Mouse (Mus musculus): ENCODE measurements around the gene Lnx2.

The Lnx2 gene

DNA sequence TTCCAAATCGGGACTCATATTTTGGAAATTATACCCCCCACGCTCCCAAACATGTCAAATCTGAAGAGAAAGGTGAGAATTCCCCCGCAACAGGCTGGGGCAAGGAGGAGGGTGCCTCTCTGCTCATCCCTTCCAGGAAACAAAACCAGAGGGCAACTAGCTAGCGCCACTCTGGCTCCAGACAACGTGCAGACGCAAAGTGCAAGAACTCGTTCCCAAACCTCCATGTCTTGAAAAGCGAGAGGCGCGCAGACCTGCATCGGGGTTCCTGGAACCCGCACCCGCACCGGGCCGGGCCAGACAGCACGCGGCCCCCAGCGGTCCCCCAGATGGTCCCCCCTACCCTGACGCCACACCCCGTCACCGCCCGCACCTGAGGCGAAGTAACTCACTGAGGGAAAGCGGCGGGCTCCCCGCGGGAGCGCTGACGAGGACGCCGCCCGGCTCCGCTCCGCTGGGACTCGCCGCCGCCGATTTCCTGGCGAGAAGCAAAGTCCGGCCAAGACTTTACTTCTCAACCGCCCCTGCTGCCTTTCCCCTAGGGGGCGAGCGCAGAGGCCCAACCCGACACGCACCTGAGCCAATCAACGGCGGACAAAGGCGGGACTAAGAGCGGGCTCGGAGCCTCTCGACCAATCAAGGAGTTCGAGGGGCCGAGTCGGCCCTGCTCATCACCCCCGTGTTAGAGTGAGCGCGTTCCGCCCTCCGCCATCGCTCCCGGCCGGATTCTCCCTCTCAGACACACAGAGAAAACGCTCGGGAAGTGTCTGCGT lies at the start of gene Lnx2:
Gene Lnx2 (minus strand): TSS at position 561 of the 773 bp plus-strand sequence.
- peak; percentile 96 for DNase-seq (ENCODE audit: low read depth)

DNA sequence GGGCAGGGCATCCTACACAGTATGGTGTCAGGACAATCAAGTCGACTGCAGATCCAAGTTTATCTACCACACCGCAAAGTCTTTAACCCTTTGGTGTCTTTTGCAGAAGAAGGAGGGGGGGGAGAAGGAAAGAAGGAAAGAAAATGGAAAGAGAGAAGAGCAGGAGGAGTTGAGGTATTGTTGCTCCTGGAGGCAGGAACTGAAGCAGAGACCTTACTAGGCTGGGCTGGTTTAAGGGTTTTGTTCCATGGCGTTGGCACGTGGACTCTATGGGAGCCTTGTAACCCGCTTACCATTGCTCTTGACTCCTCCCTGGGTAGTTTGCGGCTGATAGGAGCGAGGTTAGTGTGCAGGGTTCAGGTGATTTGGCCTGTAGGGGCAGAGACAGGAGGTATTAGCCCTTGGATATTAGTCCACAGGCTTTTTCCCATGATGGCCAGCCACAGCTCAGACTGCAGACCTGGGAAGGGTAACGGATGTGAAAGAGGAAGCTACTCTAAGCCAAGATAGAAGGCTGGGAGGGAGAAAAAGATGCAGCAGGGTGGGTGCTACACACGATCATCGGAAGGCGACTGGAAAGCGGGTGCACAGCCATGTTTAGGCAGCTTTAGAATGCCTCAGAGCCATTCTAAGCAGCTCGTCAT lies 49.3 kb upstream of the Lnx2 start:
- no peak for DNase-seq (ENCODE audit: low read depth)

DNA sequence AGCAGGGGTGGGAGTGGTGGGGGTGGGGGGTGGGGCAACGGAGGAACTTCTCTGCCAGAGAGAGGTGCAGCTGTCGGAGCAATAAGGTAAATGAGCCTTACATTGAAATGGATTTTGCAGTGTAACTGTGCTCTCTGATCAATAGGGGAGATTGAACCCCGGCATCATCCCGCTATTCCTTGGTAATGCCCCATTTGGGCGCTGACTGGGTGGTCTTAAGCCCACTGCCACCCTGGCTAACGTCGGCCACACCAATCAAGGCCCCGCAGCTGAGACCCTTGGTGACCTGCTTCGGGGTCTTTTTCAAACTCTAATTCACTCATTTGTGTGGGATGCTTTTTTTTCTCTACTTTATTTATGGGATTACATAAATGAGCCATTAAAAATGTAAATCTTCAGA lies 48.4 kb upstream of the Lnx2 start:
- no peak for DNase-seq (ENCODE audit: low read depth)

DNA sequence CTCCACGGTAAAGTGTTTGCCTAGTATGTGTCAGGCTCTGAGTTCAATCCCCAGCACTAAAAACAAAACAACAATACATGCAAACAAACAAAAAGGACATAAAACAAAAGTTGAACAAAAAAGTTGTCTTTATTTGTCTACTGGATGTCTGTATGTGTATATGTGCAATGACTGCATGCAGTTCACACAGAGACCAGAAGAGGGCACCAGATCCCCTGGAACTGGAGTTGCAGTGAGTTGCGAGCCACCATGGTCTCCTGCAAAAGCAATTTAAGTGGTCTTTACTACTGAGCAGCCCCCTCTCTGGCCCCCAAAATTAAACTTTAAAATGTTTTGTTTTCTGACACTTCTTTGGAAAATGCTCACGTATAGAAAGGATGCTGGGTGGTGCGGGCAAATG lies 44.8 kb upstream of the Lnx2 start:
- DNase-seq (ENCODE audit: low read depth): no peak

DNA sequence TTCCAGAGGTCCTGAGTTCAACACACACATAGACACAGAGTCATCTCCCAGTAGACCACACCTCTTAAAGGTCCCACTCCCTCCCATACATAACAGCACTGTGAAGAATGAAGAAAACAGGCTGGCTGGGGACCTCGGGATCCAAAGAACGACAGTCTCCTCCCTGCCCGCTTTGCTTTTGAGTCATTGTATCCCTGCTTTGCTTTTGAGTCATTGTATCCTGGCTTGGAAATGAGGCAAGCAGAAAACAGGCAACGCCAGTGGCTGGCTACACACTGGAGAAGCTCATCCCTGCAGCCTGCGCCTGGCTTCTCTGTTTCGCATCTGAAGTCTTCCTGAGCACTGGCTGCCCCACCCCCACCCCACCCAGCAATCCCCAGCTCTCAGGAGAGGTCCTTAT lies 40.6 kb upstream of the Lnx2 start:
- no peak for DNase-seq (ENCODE audit: low read depth)

DNA sequence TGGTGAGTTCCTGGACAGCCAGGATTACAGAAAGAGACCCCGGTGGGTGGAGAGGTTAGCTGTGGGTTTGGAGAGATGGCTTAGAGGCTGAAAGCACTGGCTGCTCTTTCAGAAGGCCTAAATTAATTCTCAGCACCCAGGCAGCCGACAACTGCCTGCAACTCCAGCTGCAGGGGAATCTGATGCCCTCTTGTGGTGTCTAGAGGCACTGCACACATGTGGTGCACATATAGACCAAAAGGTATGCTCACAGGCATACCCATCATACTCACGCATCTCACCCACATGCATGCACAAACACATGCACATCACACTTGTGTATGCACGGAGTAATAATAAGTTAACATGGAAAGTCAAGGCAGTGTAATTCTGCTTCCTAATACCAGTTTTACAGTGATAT lies 39.2 kb upstream of the Lnx2 start:
- DNase-seq (ENCODE audit: low read depth): no peak

DNA sequence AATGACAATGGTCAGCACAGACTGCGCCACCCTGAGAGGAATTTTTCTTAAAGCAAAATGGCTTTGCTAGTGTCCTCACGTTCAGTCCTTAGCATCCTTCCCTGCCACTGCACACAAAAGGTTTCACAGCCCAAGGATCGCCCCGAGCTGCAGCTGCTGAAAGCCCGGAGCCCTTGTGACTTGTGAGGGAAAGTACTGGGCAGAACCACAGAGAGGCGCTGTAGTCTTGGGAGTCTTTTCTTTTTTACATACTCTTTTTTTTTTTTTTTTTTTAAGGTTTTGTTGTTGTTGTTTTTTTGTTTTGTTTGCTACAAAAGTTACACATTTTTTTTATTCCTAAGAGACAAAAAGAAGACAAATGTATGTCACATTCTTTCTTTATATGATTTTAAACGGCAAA lies 38.4 kb upstream of the Lnx2 start:
- DNase-seq (ENCODE audit: low read depth): no peak

DNA sequence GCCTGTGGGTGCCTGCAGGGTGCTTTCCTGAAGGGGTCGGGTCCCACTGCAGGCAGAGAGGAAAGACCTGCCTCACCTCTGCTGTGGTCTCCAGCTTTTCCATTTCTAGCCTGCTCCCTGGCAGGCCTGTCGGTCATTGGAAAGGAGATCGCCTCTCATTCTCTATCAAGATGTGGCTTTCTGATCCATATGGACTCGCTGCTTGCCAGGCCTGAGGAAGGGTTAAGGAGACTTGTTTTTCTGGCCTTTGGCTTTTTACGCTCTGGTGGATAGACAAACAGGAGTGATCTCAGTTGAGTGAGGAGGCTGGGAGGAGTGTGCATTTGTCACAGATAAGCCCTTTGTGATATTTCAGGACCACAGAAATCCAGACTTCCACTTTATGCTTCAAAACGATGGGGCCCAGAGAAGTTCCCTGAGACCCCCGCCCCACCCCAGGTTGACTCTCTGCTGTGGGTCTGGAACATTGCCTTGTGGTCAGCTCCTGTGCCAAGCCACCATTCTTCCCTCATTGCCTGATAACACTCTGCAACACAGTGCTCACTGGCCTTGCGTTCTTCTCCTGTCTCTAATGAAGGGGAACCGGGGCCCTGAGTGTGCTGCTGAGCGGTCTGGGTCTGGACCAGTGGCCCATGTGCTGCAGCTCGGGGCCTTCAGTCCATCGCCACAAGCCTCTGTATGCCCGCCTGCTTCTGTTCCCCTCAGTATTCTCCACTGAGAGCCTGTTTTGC lies 32.6 kb upstream of the Lnx2 start:
- no peak for DNase-seq (ENCODE audit: low read depth)

DNA sequence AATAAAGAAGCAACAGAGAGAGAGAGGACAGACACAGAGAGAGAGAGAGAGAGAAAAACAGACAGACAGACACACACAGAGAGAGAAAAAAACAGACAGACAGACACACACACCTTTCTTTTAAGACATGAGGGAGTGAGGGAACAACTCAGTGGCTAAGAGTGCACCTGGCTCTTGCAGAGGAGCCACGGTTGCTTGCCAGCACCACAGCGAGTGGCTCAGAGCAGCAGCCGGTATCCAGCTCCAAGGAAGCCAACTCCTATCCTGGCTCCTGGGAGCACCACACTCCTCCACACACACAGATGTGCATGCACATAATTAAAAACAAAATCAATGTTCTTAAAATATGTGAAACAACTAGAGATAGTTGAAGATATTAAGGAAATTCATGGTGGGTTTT lies 30.9 kb upstream of the Lnx2 start:
- DNase-seq (ENCODE audit: low read depth): no peak

DNA sequence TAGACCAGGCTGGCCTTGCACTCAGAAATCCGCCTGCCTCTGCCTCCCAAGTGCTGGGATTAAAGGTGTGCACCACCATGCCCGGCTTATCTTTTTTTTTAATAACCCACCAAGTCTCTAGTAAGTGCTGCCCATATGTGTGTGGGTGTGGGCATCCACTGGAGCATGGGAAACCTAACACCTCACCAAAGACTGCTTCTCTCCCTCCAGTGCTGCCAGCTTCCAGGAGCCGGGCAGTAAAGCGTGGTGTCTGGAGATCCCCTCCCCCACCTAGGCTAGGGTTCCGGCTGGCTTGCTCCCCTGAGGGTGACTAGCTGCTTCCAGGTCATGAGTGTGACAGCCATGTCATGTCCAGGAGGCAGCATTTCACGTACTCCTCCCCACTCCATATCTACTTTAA lies 25.9 kb upstream of the Lnx2 start:
- no peak for DNase-seq (ENCODE audit: low read depth)

DNA sequence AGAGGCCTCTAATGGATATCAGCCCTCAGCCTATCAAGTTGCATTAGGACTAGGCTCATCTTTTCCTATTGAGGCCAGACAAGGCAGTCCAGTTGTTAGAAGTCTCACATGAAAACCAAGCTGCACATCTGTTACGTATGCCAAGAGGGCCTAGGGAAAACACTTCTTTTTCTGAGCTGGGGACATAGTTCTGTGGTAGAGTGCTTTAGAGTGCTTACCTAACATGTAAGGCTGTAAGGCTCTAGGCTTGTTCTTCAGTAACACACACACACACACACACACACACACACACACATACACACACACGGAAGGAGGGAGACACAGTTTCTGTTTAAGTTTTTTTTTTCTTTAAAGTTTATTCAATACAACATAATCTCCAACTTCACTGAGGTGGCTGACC lies 23.8 kb upstream of the Lnx2 start:
- no peak for DNase-seq (ENCODE audit: low read depth)

DNA sequence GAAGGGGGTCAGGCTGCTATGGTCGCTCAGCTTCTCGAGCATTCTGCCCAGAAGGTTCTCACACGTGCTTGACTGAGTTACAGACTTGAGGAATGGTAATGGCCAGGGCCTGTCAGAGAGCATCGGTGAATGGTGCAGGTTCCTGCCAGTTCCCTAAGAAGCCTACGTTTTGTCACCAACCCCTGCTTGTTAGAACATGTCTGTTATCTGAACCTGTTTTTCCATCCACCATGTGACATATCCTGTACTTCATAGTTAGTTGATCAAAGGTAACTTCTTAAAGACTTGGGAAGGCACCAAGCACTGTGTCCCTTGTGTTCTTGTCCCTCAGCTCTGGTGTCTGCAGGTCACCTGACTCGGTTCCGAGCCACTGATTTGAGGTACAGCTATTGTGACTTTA lies 22.3 kb upstream of the Lnx2 start:
- DNase-seq (ENCODE audit: low read depth): no peak

DNA sequence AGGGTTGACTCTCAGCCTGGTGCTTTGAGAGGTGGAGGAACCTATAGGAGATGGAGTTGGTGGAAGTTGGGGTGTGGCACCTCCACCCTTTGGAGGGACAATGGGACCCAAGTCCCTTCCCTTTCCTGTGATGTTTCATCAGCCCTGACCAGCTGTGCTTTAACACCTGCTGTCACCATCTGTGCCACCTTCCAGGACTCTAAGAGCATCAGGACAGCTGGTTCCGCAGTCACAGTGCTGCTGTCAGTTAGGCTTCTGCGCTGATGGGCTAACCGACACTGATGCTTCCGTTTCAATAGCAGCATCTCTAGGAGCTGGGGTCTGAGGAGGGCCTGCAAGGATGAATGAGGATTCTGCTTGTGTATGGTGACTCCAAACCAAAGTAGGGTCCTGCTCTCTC lies 20.2 kb upstream of the Lnx2 start:
- DNase-seq (ENCODE audit: low read depth): no peak

DNA sequence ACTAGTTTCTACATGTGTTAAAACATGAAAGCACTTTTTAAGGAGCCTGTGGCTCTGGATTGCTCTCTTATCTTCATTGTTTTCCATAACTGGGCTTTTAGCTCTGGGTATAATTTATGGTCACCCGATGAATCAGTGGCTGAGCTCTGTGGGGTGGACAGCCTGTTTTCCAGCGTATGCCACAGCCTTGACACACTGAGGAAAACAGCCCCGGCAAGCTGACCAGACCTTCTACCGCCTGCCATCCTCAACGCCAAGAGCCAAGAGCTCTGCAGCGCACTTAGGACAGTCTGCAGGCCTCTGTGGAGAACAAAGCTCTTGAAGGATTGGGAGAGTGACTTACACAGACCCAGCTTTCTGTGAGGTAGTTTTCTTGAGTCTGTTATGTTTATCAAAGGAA lies 17.9 kb upstream of the Lnx2 start:
- DNase-seq (ENCODE audit: low read depth): no peak

DNA sequence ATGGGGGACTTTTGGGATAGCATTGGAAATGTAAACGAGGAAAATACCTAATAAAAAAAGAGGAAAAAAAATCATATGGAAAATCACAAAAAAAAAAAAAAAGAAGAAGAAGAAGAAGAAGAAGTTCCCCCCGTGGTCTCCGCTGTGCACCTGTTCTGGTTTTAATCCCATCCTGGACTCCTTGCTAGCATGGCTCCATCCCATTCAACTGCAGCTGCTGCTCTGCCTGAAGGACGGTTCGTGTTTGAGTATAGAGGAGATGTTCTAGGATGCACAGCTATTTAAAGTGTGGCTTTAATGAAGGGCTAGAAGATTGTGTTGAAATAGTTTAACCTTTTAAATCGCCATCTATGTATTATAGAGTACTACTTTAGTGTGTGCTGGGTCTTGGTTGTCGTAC lies 16.1 kb upstream of the Lnx2 start:
- DNase-seq (ENCODE audit: low read depth): no peak

DNA sequence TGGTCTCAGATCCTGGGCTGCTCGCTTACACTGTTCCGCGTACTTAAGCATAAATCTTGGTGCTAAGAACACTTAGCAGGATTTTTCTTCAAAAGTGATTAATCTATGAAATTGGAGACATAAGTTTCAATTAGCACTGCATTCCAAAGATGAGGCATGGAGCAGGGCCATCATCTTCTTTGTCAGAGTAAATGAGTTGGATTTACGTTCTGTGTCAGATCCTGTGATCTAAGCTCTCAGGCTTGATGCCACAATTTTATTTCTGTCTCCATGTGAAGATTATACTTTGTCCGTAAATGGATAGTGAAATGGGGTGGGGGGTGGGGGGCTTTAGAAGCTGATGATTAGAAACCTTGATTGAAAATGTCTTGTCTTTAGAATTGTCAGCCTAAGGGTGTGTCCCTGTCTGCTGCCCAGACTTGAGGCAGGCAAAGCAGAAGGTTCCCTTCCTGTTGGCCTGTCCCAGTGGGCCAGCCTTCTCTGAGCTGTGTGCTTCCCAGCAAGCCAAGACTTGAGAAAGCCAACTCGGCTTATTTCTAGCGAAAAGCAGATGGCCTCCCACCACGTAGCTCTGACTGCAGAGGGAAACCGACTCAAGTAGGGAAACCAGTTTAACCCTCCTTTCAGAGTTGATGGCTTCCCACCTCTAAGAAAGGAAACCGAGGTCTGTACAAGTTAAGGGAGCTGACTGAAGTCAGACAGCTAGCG lies 14.0 kb upstream of the Lnx2 start:
- no peak for DNase-seq (ENCODE audit: low read depth)

DNA sequence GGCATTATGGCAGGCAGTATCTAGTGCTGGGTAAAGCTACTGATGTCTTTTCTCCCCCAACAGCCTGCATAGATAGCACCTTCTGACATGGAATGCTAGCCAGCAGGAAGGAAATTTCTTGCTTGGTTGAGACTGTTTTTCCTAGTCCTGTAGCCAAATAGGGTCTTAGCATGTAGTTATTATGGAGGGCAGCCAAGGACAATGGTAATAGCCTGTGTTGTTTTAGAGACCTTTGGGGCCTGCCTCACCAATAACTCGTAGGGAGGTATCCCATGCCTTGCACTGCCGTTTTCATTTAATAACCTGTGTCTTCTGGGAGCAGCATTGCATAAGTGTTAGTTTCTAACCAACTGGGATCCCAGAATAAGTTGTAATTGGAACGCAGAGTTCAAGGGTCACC lies 13.4 kb upstream of the Lnx2 start:
- DNase-seq (ENCODE audit: low read depth): no peak

DNA sequence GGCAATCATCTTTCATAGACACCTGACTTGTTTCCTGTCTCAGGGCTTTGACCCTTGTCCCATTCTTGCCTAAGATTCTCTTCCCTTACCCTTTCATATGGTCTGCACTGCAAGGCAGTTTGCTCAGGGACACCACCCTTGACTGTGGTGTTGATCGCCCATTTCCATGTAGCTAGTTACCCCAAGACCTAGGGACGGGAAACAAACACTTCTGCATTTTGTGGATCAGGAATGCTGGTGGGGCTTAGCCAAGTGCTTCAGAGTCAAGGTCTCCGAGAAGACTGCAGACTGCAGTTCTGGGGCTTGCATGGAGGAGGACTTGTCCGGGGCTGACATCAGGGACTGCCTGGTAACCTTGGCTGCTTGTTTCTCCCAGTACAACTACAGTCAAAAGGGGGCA lies 10.4 kb upstream of the Lnx2 start:
- DNase-seq (ENCODE audit: low read depth): no peak

DNA sequence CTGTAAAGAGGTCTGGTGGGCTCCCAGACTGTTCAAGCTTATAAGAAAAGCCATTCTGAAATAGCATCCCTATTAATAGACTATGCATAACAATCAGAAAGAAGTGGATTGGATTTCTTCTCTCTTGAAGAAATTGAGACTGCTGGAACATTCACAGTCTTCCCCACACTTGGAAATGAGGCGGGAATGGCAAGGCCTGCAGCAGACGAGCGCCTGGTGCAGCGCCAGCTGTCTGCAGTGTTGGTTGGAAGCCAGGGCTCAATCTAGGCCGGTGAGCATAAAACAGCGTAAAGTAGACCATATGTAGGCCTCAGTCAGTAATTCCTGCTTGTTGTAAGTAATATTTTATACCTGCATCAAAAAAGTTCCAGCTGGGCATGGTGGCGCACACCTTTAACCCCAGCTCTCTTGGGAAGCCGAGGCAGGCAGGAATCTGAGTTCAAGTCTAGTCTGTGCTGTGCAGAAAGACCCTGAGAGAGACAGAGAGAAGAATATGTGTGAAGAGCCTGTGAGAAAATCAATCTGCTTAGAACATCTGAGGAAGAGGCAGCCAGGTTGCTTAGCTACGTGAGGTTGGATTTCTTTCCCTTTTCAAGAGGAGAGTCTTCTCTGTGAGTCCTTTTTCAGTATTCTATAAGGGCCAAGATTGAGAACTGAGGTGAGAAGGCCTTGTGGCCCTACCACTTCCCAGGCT lies 9.0 kb upstream of the Lnx2 start:
- no peak for DNase-seq (ENCODE audit: low read depth)

DNA sequence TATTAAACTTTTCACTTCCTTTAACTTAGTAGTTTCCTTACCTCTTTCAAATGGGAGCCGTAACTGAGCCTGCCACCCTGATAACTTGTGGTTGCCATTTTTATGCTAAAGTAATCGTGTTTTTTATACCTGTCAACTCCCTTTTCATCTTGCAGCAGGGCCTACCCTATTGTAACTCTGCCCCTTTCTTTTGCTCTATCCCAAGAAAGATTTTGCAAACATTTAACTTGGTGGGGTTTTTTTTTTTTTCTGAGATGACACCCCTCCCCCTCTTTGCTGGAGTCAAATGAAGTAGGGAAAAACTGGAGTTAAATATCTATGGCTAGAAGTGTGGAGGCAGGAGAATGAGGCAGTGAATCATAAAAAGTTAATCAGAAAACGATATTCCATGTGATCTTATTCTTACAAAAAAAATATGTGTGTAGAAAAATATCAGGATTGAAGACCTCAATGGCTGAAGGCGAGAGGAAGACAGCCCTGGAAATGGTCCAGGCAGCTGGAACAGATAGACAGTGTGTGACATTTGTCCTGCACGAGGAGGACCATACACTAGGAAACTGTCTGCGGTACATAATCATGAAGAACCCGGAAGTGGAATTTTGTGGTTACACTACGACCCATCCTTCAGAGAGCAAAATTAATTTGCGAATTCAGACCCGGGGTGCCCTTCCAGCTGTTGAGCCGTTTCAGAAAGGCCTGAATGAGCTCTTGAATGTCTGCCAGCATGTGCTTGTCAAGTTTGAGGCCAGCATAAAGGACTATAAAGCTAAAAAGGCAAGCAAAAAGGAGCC lies 1.9 kb upstream of the Lnx2 start:
- no peak for DNase-seq (ENCODE audit: low read depth)

DNA sequence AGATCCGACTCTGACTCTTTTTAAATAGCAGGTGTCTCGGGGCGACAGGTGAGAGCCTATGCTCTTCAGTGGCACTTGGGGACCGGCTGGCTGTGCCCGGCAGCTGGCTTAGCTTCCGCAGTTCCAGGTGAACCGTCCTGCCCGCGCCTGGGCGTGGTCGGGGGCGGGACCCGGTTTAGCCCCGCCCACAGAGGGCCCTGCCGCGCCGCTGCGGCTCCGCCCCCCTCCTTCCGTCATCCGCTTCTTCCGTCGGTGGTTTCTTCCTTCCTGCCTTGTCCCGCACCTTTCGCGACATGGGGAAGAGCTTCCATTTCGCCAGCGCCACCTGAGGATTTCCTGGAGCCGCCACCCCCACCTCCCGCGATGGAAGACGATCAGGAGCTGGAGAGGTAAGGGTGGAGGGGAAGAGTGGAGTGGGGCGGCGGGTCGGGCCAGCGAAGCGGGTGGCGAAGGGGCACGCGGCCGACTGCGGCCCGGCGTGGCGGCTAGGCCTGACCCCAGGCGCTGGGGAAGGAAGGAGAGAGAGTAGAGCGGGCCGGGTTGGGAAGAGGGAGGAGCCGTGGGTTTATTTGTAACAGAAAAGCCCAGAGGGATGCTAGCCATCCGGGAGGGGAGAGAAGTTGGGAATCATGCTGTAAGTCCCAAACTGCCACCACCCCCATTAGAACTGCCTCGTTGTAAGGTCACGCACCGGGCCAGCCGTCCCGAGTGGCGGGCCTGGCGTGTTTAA lies 1.1 kb upstream of the Lnx2 start:
- peak; percentile 74 for DNase-seq (ENCODE audit: low read depth)
